Mouse (Mus musculus) liver, embryonic 16.5 days (tissue): Measurements from ENCODE around the gene Lnx1. TPM values are rescaled to one million over a fixed set of nuclear protein-coding genes. Genes with fewer than 3 reads are reported as not detected.

Experiments
- ATAC-seq: fragments of 200-750 bp; cut with Nextera tagmentation; 2 replicates; pipeline ENCODE4 v1.8.0; 2017; ENCODE audit warnings: low read depth, mild to moderate bottlenecking, moderate number of reproducible peaks, moderate library complexity
- H3K27ac ChIP-seq: fragments of 300-500 bp; sonication (generic); 2 replicates; pipeline ENCODE4 v1.5.1; 2014; ENCODE audit warnings: mild to moderate bottlenecking, low read length
- H3K27me3 ChIP-seq: fragments of 300-500 bp; sonication (generic); 2 replicates; pipeline ENCODE4 v1.6.1; 2014; ENCODE audit warnings: low read depth, low read length, mixed read lengths; ENCODE audit not compliant: control insufficient read depth, insufficient read depth
- H3K36me3 ChIP-seq: fragments of 300-500 bp; sonication (generic); 2 replicates; pipeline ENCODE4 v1.6.1; 2014; ENCODE audit warnings: mild to moderate bottlenecking; ENCODE audit not compliant: control insufficient read depth, insufficient read depth
- H3K4me1 ChIP-seq: fragments of 300-500 bp; sonication (generic); 2 replicates; pipeline ENCODE4 v1.6.1; 2014; ENCODE audit warnings: low read depth, low read length, mixed read lengths; ENCODE audit not compliant: control insufficient read depth
- H3K4me2 ChIP-seq: fragments of 300-500 bp; sonication (generic); 2 replicates; pipeline ENCODE4 v1.6.1; 2014; ENCODE audit warnings: low read depth, low read length, mixed read lengths
- H3K4me3 ChIP-seq: fragments of 300-500 bp; sonication (generic); 2 replicates; pipeline ENCODE4 v1.5.1; 2014; ENCODE audit warnings: low read depth, mild to moderate bottlenecking, low read length
- H3K9ac ChIP-seq: fragments of 300-500 bp; sonication (generic); 2 replicates; pipeline ENCODE4 v1.6.1; 2014; ENCODE audit warnings: low read depth, low read length
- H3K9me3 ChIP-seq: fragments of 300-500 bp; sonication (generic); replicated peaks from 2 replicates; pipeline ENCODE4 v1.6.1; 2016; ENCODE audit warnings: low read length; ENCODE audit not compliant: control insufficient read depth
- WGBS: fragments of 180-500 bp; shearing (Covaris S2); extraction: QIAGEN DNeasy Blood & Tissue Kit; methylation state at CpG from one replicate; pipeline ENCODE4 v1.1.7; 2014; ENCODE audit not compliant: insufficient replicate concordance; 5-methylcytosine and 5-hydroxymethylcytosine counted together
- polyA plus RNA-seq: library from polyadenylated mRNA; unstranded; fragments of >200 nt; fragmentation: Nextera tagmentation; extraction: Ambion mirVana; gene quantifications from 2 replicates; pipeline ENCODE4 v1.2.1, GENCODE M21; 2015

Lnx1 gene
- polyA plus RNA-seq, 1 experiment from 2014 or later, result 0.11 TPM

DNA sequence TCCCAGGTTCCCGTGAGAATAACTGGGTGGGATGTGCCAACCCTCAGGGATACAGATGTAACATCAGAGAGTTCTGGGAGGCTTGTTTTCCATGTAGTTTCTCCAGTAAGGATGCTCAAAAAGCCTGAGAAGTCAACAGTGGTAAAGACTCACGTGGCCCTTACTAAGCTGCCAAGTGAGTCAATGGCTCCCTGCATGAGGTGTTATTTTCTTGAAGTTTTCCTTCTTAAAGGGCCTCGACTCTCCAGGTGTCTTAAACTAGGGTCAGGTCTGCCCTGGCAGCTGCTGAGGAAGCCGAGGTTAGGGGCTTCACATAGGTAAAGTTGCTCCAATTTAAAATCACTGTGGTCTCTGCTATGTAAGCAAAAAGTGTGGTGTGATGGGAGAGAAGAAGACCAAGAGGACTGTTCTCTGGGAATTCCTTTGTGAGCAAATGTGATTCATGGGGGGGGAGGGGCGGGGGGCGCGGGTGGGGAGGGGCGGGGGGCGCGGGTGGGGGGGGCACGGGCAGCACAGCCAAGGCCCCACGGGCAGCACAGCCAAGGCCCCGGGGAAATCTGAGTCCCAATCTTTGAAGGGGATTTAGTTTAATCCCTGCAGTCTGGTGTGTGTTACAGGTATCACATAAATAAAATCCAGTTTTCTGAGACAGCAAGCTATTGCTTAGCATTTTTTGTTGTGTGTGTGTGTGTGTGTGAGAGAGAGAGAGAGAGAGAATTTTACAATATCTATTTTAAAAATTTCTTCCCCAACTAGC, 84.7 kb downstream of the Lnx1 start:
- Histone ChIP-seq H3K4me3 (no peak overlapping the region), H3K27me3 (no peaks in the 10 kb centered on the region), H3K9ac (no peak overlapping the region), H3K27ac (no peak overlapping the region), H3K9me3 (no peaks in the 10 kb centered on the region), H3K4me2 (no peak overlapping the region), H3K4me1 (no peaks in the 10 kb centered on the region), H3K36me3 (no peaks in the 10 kb centered on the region)
- ATAC-seq, result no peak
- WGBS, result 59% methylated on average over 7 of the region's 13 CpGs

DNA sequence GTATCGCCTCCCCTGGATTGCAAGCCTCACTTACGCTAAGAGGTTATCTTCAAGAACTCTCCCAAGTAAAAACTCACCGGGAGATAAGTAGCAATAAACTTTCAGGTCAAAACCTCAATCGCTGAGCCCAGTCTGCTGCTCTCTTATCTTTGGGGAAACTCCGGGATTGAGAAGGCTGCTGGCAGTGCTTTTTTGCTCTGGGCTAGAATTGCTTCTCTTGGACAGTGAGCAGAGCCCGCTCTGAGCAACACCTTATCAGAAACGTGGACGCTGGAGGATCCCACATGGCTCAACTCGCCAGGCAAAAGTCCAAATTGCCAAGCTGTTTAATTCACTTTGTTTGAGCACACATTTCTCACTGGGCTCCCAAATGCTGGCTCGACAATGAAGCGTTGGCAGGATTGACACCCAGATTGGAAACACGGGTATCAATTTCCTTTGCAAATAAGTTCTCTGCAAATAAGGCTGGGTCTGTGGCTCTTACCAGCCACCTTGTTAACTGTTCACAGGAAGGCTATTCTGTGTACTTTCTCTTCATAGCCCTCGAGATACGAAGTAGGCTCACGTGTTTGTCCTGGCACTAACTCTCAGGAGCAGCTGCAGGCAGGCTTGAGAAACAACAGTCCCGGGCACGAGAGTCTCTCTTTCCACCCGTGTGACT, 89.1 kb downstream of the Lnx1 start:
- no peaks in the 10 kb centered on the region for H3K36me3 ChIP-seq
- H3K27ac ChIP-seq, result no peak overlapping the region
- H3K9ac ChIP-seq, result no peak overlapping the region
- H3K27me3 ChIP-seq, result no peaks in the 10 kb centered on the region
- no peaks in the 10 kb centered on the region for H3K4me1 ChIP-seq
- ATAC-seq, result no peak
- WGBS, result 36% methylated on average over 18 of the region's 18 CpGs
- H3K4me2 ChIP-seq, result peak overlapping the region; percentile 30; the same call in 1 of the 2 replicates
- H3K4me3 ChIP-seq, result no peak overlapping the region
- H3K9me3 ChIP-seq, result no peaks in the 10 kb centered on the region

DNA sequence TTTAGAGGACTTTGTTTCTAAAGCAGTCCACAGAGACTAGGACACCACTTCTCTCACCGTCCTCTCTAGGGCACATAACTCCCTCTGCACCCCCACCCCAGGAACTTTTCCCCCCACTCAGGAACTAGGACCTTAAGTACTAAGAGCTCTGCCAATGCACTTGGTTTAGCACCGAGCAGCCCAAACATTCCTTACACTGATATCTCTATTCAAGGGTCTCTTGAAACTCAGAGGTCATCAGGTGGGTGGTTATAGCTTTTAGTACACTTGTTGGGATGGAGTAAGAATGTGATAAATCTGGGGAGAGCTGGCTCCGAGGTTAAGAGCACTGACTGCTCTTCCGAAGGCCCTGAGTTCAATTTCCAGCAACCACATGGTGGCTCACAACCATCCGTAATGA, 90.0 kb downstream of the Lnx1 start:
- ATAC-seq, result no peak
- Histone ChIP-seq H3K4me2 (no peak overlapping the region), H3K27ac (no peak overlapping the region), H3K9ac (no peak overlapping the region), H3K4me1 (no peaks in the 10 kb centered on the region), H3K36me3 (no peaks in the 10 kb centered on the region), H3K4me3 (no peak overlapping the region), H3K9me3 (no peaks in the 10 kb centered on the region), H3K27me3 (no peaks in the 10 kb centered on the region)
- WGBS, result 69% methylated on average over 5 of the region's 5 CpGs

DNA sequence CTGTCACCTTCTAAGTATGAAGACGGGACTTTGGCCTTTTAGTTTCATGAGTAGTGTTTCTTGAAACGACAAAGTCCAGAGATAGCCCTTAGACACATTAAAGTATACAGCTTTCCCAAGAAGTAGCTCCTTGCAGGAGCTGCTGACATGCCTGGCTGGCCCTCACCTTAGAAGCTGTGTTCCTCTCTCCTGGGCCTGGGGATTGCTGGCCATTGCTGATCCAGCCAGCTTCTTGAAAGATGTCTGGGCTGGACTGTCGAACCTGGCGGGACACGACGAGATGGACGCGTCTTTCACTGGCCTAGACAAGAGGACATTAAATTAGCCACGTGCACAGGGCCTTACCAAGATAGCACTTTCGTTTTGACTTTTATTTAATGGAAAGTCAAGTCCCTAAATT, 92.2 kb downstream of the Lnx1 start:
- Histone ChIP-seq H3K4me3 (no peak overlapping the region), H3K27me3 (no peaks in the 10 kb centered on the region), H3K27ac (no peak overlapping the region), H3K4me1 (no peaks in the 10 kb centered on the region), H3K4me2 (no peak overlapping the region), H3K36me3 (no peaks in the 10 kb centered on the region), H3K9me3 (no peaks in the 10 kb centered on the region), H3K9ac (no peak overlapping the region)
- 70% methylated on average over 10 of the region's 10 CpGs for WGBS
- ATAC-seq, result no peak

DNA sequence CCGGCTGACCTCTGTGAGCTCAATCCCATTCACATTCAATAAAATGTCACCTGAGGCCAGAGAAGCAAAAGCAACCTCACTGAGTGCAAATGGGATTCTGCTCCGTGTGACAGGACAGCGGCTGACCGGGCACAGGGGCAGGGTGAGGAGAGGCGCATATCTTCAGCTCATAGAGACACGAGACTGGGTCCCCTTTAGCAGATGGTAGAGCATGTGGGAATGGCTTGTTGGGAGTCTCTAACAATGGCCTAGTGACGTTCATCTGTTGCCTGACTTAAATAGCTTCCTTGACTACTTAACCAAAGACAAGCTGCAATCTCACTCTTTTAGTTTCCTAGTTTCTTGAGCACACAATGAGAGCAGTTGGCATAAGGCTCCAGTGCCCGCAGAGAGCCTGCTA, 96.5 kb downstream of the Lnx1 start:
- WGBS, result 73% methylated on average over 8 of the region's 8 CpGs
- Histone ChIP-seq H3K36me3 (no peaks in the 10 kb centered on the region), H3K4me3 (no peak overlapping the region), H3K4me1 (no peaks in the 10 kb centered on the region), H3K9ac (no peak overlapping the region), H3K9me3 (no peaks in the 10 kb centered on the region), H3K27ac (no peak overlapping the region), H3K4me2 (no peak overlapping the region), H3K27me3 (no peaks in the 10 kb centered on the region)
- ATAC-seq, result no peak

DNA sequence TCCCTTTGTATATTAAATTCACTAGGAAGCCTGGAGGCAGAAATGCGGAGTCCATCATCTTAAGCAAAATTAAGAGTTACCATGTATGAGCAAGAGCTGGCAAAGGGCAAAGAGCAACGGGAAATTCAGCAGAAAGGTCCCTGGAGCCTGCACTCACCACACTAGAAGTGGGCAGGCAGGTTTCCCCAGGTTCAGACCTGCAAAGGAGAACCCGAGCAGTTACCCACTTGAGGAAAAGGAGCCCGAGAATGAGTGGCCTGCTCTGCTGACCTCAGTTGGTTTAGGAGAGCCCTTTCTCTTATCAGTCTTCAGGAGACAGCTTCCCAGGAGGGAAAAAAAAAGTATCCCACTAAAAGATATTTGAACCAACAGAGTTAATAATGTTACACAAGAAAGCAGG, 99.4 kb downstream of the Lnx1 start:
- Histone ChIP-seq H3K4me2 (no peak overlapping the region), H3K4me1 (no peaks in the 10 kb centered on the region), H3K36me3 (no peaks in the 10 kb centered on the region), H3K4me3 (no peak overlapping the region), H3K9me3 (no peaks in the 10 kb centered on the region), H3K27ac (no peak overlapping the region), H3K27me3 (no peaks in the 10 kb centered on the region), H3K9ac (no peak overlapping the region)
- 61% methylated on average over 4 of the region's 4 CpGs for WGBS
- no peak for ATAC-seq

DNA sequence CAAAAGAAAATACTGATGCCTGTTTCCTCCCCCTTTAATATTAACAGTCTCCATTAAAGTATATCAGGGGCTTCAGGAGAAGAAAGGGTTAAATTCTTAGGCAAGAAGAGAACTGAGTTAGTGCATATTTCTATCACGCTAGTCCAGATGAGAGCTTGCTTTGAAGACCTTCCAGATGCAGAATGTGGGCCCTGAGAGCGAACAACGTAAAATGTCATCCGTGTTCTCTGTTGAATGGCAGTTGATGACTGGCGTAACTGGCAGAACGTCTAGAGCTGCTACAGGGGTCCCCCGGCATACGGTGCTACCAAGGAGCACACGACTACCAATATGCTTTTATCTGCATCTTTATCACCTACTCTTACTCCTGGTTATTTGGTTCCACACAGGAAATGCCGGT, 100.3 kb downstream of the Lnx1 start:
- Histone ChIP-seq H3K4me3 (no peak overlapping the region), H3K9me3 (no peaks in the 10 kb centered on the region), H3K27ac (no peak overlapping the region), H3K4me2 (no peak overlapping the region), H3K36me3 (no peaks in the 10 kb centered on the region), H3K9ac (no peak overlapping the region), H3K4me1 (no peaks in the 10 kb centered on the region), H3K27me3 (no peaks in the 10 kb centered on the region)
- no peak for ATAC-seq
- WGBS, result 78% methylated on average over 10 of the region's 10 CpGs

DNA sequence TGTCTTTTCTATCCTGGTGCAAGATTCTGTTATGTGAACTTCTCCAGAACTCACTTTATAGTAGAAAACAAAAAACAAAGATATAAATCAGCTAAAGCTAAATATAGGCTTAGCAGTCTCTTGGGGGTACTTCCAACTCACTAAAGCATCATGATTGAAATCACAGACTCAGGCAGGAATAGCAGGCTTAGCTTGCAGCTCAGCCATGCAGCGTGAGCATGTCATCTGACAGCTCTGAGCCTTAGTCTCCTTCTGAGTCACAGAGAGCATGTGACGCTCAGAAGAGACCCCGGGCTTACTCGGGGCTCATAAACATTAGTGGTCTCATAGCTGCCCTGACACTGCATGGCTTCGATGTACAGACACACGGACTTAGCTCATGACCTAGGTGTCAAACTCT, 100.7 kb downstream of the Lnx1 start:
- 69% methylated on average over 6 of the region's 6 CpGs for WGBS
- no peak for ATAC-seq
- Histone ChIP-seq H3K4me3 (no peak overlapping the region), H3K4me1 (no peaks in the 10 kb centered on the region), H3K27me3 (no peaks in the 10 kb centered on the region), H3K4me2 (no peak overlapping the region), H3K9ac (no peak overlapping the region), H3K36me3 (no peaks in the 10 kb centered on the region), H3K9me3 (no peaks in the 10 kb centered on the region), H3K27ac (no peak overlapping the region)

DNA sequence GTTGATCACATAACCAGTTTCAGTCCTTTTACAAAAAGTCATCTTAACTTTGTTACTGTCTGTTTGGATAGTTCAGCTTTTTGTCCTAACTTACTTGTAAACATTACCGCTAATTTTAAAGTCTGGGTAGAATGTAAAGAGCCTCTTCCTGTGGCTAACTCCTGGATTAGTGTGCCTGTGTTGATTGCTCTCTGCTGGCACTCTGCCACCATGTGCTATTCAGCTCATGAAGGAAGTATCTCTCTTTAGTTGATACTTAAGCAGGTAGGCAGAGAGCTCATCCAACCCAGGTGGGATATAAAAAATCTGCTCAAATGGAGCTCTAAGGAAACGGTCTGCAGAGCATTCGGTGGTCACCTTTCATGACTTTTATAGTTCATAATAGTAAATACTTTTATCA, 101.5 kb downstream of the Lnx1 start:
- WGBS, result 79% methylated on average over 3 of the region's 3 CpGs
- no peak overlapping the region for H3K27ac ChIP-seq
- H3K27me3 ChIP-seq, result no peaks in the 10 kb centered on the region
- no peaks in the 10 kb centered on the region for H3K4me1 ChIP-seq
- no peaks in the 10 kb centered on the region; the same call in 1 of the 2 replicates for H3K36me3 ChIP-seq
- H3K9me3 ChIP-seq, result no peaks in the 10 kb centered on the region
- H3K9ac ChIP-seq, result no peak overlapping the region
- no peak for ATAC-seq
- H3K4me3 ChIP-seq, result no peak overlapping the region
- H3K4me2 ChIP-seq, result no peak overlapping the region
